Mouse (Mus musculus) left cerebral cortex, postnatal 36 days (tissue): ENCODE results near the gene Drc3. TPM values are rescaled to one million over a fixed set of nuclear protein-coding genes. Genes with fewer than 3 reads are reported as not detected.
"Not testable (repeated sequence)": the region's sequence is repeated elsewhere in the genome, so short reads cannot be mapped to it uniquely, and the experiment has no call there.

ENCODE experiments used
- DNase-seq, 2 experiments: peaks; one replicate each; pipeline ENCODE4 v3.0.0; 2021 to 2022; ENCODE audit warnings: low spot score in 2 of 2, mixed read lengths in 1 of 2
- intact Hi-C: fragments of 180-260 bp; cut with DNase I; formaldehyde crosslinking; loops from one replicate; pipeline ENCODE4 v1.15.1; 2025
- total RNA-seq, 2 experiments: library from RNA; stranded (reverse); gene quantifications; 2 replicates each; pipeline ENCODE4 v1.2.3; 2021

The Drc3 gene
- total RNA-seq, 2 experiments from 2014 or later, result 9.6 to 12.3 TPM

DNA sequence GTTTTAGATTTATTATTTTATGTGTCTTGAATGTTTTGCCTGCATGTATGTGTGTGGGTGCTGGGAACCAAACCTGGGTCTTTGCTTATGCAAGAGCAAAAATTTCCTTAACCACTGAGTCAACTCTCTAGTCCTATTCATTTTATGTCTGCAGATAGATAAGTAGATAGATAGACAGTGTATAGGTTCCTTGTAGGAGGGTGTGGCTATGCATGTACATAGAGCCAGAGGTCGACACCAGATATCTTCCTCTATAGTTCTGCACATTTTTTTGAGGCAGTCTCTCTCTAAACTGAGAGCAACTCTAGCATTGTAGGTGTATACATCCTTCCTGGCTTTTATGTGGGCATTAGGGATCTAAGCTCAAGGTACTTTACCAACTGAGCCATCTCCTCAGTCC is 82.0 kb downstream of the Drc3 start:
- intact Hi-C loops, result no loop called here
- no peak for DNase-seq

DNA sequence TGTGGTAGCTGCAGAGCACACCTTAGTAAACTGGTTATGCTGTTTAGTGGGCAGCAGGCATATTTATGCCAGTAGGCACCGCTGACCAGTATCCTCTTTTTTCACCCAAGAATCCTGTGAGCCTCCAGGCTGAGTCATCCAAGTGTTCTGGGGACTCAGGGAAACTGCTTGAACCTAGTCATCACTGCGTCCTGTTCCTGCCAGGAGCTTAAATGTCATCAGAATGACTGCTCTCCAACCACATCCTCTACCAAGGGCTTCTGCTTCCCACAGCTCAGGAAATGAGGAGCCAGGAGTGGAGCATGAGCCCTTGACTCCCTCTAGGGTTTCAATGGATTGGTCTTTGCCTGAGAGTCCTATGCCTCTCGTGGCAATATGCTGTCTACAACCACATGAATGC is 83.5 kb downstream of the Drc3 start:
- intact Hi-C loops, result no loop called here
- no peak for DNase-seq

DNA sequence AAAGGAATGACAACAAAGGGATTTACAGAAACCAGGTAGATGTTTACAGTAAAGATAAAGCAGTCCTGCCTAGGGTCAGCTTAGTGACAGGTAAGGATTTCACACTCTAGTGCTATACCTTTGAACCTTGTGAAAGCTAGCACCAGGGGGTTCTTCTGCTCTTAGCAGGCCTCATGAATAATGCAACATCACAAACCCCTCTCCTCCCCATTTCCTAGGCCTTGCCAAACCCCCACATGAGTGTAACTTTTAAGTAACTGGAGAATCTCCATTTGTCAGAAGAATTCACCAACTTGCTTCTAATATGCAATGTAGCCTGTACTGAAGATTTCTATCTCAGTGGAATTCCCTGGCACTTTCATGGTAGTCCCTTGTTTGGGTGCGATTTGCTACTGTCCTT is 86.5 kb downstream of the Drc3 start:
- DNase-seq, intact Hi-C loops: not testable (repeated sequence)

DNA sequence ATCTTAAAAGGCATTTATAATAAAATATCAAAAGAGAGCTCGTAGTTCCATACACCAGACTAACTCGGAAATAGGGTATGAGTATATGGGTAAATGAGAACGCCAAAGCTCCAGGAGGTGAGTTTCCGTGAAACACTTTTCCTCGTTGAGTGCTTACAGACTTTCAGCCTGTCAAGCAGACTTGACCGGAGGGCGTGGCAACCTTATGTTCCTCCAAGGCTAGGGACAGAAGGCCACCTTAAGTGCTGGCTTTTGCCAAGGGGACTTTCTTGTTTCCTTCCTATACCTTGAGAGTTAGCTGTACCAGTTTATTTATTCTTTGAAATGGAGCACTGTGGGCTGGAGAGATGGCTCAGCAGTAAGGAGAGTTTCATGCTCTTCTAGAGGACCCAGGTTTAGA is 87.0 kb downstream of the Drc3 start:
- no peak for DNase-seq
- intact Hi-C loops, result no loop called here

DNA sequence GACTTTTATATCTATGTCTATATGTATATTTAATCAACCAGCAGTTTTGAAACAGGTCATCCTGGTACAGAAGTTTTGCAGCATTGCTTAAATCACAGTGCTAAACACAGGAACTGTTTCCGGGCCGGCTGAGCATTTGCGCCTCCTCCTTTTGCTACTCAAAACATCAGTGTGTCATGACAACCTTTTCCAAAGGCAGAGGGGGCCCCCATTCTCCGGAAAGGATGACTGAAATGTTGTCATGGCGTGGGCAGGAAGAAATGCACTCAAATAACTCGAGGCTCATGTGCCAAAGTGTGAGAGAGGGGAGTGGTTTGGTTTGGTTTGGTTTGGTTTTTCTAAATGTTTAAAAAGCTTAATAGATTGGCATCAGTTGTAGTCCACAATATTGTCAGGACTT is 89.8 kb downstream of the Drc3 start:
- intact Hi-C loops, result no loop called here
- no peak for DNase-seq

Other genes starting within 250 kb of the Drc3 start
- gene Rai1, start 248.3 kb upstream of the Drc3 start, total RNA-seq, result 10 to 100 TPM; 57.3 to 73.4 TPM
- 10 to 100 TPM; 48.2 to 63.2 TPM for gene Srebf1, start 130.7 kb upstream of the Drc3 start, total RNA-seq
- gene Tom1l2, start 424 bp upstream of the Drc3 start, total RNA-seq, result 100 to 1,000 TPM; 216 to 221 TPM
- gene Gid4, start 63.8 kb downstream of the Drc3 start, total RNA-seq, result 10 to 100 TPM; 52.1 to 54.8 TPM
- 10 to 100 TPM; 29.9 to 31.5 TPM for gene Atpaf2, start 65.1 kb downstream of the Drc3 start, total RNA-seq
- gene Drg2, start 101.3 kb downstream of the Drc3 start, total RNA-seq, result 10 to 100 TPM; 74.9 to 77.6 TPM
- gene Myo15, start 116.0 kb downstream of the Drc3 start, total RNA-seq, result under 1 TPM; 0.11 to 0.12 TPM
- gene Alkbh5, start 183.1 kb downstream of the Drc3 start, total RNA-seq, result 10 to 100 TPM; 54.6 to 55.8 TPM